Mouse (Mus musculus) heart, adult 2 months (tissue): ENCODE results near the gene Odf4.

Experiments
- CTCF ChIP-seq: fragments of 200-600 bp; IDR thresholded peaks from 2 replicates; pipeline ENCODE4 v1.8.1; 2022; ENCODE audit warnings: antibody characterized with exemption, mild to moderate bottlenecking, moderate library complexity
- POLR2A ChIP-seq: fragments of 200-500 bp; IDR thresholded peaks from 2 replicates; pipeline ENCODE4 v1.6.1; 2011; ENCODE audit warnings: mild to moderate bottlenecking, low read depth, low read length, control low read depth; ENCODE audit not compliant: insufficient read depth

- TF ChIP-seq CTCF: no peak
- TF ChIP-seq POLR2A: peak; percentile 96
Observed at GRCm38 (mm10) chr11:68901351-68902046, 25.4 kb downstream of the Odf4 start, which contains the start of gene Rpl26.
